Comparison of ENCODE assay signal across 9 mouse cellular contexts in genomic region chr16:43503010-43503635, GRCm38 (mm10).
DNase-seq lines count a peak whose midpoint lies in the region; ATAC-seq and TF ChIP-seq lines count a peak whose summit lies in the region.
"Had no signal": no experiment of that assay in that cellular context is flagged by ENCODE, and none has a peak within 500 bp of the region (broad histone marks: within the 10 kb centered on the region; RNA-seq: fewer than 3 reads in every experiment).

No protein-coding gene starts in this region.

- WGBS in lung, embryonic 14.5 days = 4% methylated on average over 13 of the region's 13 CpGs
- WGBS in midbrain, embryonic 10.5 days = 5% methylated on average over 13 of the region's 13 CpGs

- DNase-seq in lung, embryonic 14.5 days = no peak
- DNase-seq in lung, postnatal 4 days = no peak
- DNase-seq in cerebellum, postnatal 25 days = peak; percentile 58 to 65
- peak; percentile 69 for DNase-seq in midbrain, embryonic 10.5 days (ENCODE audit: low spot score)
- DNase-seq in adrenal gland, postnatal 14 days = no peak
- no peak for DNase-seq in urinary bladder, postnatal 4 days (ENCODE audit: low spot score in 2 of 2)
- DNase-seq in gastrocnemius, postnatal 36 days = no peak

- H3K27ac ChIP-seq in lung, embryonic 14.5 days (ENCODE audit: low read depth) = no peak overlapping the region; the same call in 1 of the 2 replicates
- peak overlapping the region; percentile 94 for H3K27ac ChIP-seq in midbrain, embryonic 10.5 days (replicated peaks)

- peak overlapping the region; percentile 67 for H3K4me2 ChIP-seq in lung, embryonic 14.5 days

- TF ChIP-seq CTCF in lung, embryonic 14.5 days (IDR thresholded peaks at IDR 0.05; ENCODE audit: low read depth) = no peak

- H3K4me1 ChIP-seq in lung, embryonic 14.5 days (ENCODE audit: insufficient read depth) = no peaks in the 10 kb centered on the region
- peaks cover 52% of the 10 kb centered on the region for H3K4me1 ChIP-seq in midbrain, embryonic 10.5 days

- H3K36me3 ChIP-seq in lung, embryonic 14.5 days (ENCODE audit: insufficient read depth) = no peaks in the 10 kb centered on the region
- H3K36me3 ChIP-seq in midbrain, embryonic 10.5 days = no peaks in the 10 kb centered on the region

- peak overlapping the region; percentile 34 for H3K4me3 ChIP-seq in lung, embryonic 14.5 days (ENCODE audit: low read depth, low read length)
- H3K4me3 ChIP-seq in midbrain, embryonic 10.5 days = peak overlapping the region; percentile 68

- peak overlapping the region; percentile 46 for H3K9ac ChIP-seq in lung, embryonic 14.5 days

- intact Hi-C loops in gastrocnemius, postnatal 36 days (cut with DNase I) = no loop called here

- no peak for ATAC-seq in lung, embryonic 14.5 days (ENCODE audit: insufficient read depth)
- 0 out of 4 replicates have a peak, but pooled peaks have one; percentile 11 to 18 for ATAC-seq in hematopoietic stem cell, adult 5-6 weeks (replicated peaks in 1 of 2; ENCODE audit: insufficient read depth in 1 of 2, low FRiP score in 2 of 2, low TSS enrichment in 1 of 2, low read depth in 1 of 2, poor library complexity in 2 of 2, severe bottlenecking in 2 of 2)

- no peaks in the 10 kb centered on the region for H3K27me3 ChIP-seq in lung, embryonic 14.5 days (ENCODE audit: insufficient read depth, low read length)
- no peaks in the 10 kb centered on the region; the same call in none of the 2 replicates for H3K27me3 ChIP-seq in midbrain, embryonic 10.5 days (ENCODE audit: low read depth, poor library complexity, severe bottlenecking)

- H3K9me3 ChIP-seq in lung, embryonic 14.5 days (ENCODE audit: low read depth, low read length) = no peaks in the 10 kb centered on the region
- no peaks in the 10 kb centered on the region for H3K9me3 ChIP-seq in midbrain, embryonic 10.5 days (replicated peaks)
- H3K9me3 ChIP-seq: megakaryocyte, embryonic 14.5 days had no signal

Comparison
In these comparisons a context has a peak if more than half of its experiments do, and no peak if none do; other contexts are left out.
1. DNase-seq: peak in cerebellum, postnatal 25 days (2 of 2) and midbrain, embryonic 10.5 days (single experiment); none in lung, embryonic 14.5 days (single experiment), lung, postnatal 4 days (0 of 2), adrenal gland, postnatal 14 days (single experiment), urinary bladder, postnatal 4 days (0 of 2) and gastrocnemius, postnatal 36 days (0 of 2).